Mouse (Mus musculus) central nervous system, embryonic 14 days (tissue): ENCODE data around the gene Rgl2. TPM values are rescaled to one million over a fixed set of nuclear protein-coding genes. Genes with fewer than 3 reads are reported as not detected.

Source experiments
- polyA plus RNA-seq: library from polyadenylated mRNA; depleted of rRNA; stranded (reverse); fragments of >200 nt; gene quantifications from 2 replicates; pipeline ENCODE4 v1.2.3, GENCODE M21; 2012; rRNA removed

Rgl2 gene
- 230 and 252 TPM in 2 replicates for polyA plus RNA-seq

GRCm38 (mm10) chr17:33929371-33930279, at the start of gene Rgl2:
Rgl2 (plus strand) TSS chr17:33929543.

GRCm38 (mm10) chr17:33890533-33891059, 38.7 kb upstream of the Rgl2 start, which contains the start of gene Kifc1:
Kifc1 (minus strand) TSS chr17:33890661.

GRCm38 (mm10) chr17:33904835-33905234, 24.5 kb upstream of the Rgl2 start, which contains the start of gene Platr17:
Platr17 (plus strand) TSS chr17:33905135.

GRCm38 (mm10) chr17:33909077-33909868, 20.1 kb upstream of the Rgl2 start, which contains the start of gene Daxx:
Daxx (plus strand) TSS chr17:33909414.

GRCm38 (mm10) chr17:33915671-33916250, 13.6 kb upstream of the Rgl2 start, which contains the start of the genes Tapbp and Zbtb22:
Tapbp (plus strand) TSS chr17:33915899.
Zbtb22 (plus strand) TSS chr17:33915904.

GRCm38 (mm10) chr17:33940206-33940805, 11.0 kb downstream of the Rgl2 start, which contains the start of the genes Pfdn6 and Wdr46:
Pfdn6 (minus strand) TSS chr17:33940343.
Wdr46 (plus strand) TSS chr17:33940660.

GRCm38 (mm10) chr17:33951021-33951946, 21.9 kb downstream of the Rgl2 start, which contains the start of gene B3galt4:
B3galt4 (minus strand) TSS chr17:33951488.

GRCm38 (mm10) chr17:33955555-33956214, 26.3 kb downstream of the Rgl2 start, which contains the start of the genes Vps52 and Rps18:
Vps52 (plus strand) TSS chr17:33955812.
Rps18 (minus strand) TSS chr17:33956001.

Other genes starting within 250 kb of the Rgl2 start
- 346 and 372 TPM in 2 replicates for gene Hnrnpm, start 242.7 kb upstream of the Rgl2 start, polyA plus RNA-seq
- gene March2, start 210.9 kb upstream of the Rgl2 start, polyA plus RNA-seq = 54.7 and 54.9 TPM in 2 replicates
- 492 and 498 TPM in 2 replicates for gene Rab11b, start 169.0 kb upstream of the Rgl2 start, polyA plus RNA-seq
- 8.6 and 13.8 TPM in 2 replicates for gene Angptl4, start 147.7 kb upstream of the Rgl2 start, polyA plus RNA-seq
- 60.8 and 64.1 TPM in 2 replicates for gene Kank3, start 119.0 kb upstream of the Rgl2 start, polyA plus RNA-seq
- 1,052 and 1,113 TPM in 2 replicates for gene Rps28, start 105.0 kb upstream of the Rgl2 start, polyA plus RNA-seq
- gene Ndufa7, start 105.0 kb upstream of the Rgl2 start, polyA plus RNA-seq = 340 and 356 TPM in 2 replicates
- gene Cd320, start 86.5 kb upstream of the Rgl2 start, polyA plus RNA-seq = 41.3 and 46.5 TPM in 2 replicates
- not detected in 2 replicates for gene Gm7029, start 55.7 kb upstream of the Rgl2 start, polyA plus RNA-seq
- gene Kifc1, start 38.9 kb upstream of the Rgl2 start, polyA plus RNA-seq = 32.6 and 40.9 TPM in 2 replicates
- 0.25 and 0.29 TPM in 2 replicates for gene Platr17, start 24.4 kb upstream of the Rgl2 start, polyA plus RNA-seq
- gene Daxx, start 20.1 kb upstream of the Rgl2 start, polyA plus RNA-seq = 46.3 and 50.1 TPM in 2 replicates
- gene Tapbp, start 13.6 kb upstream of the Rgl2 start, polyA plus RNA-seq = 13.9 and 20.8 TPM in 2 replicates
- gene Zbtb22, start 13.6 kb upstream of the Rgl2 start, polyA plus RNA-seq = 34.5 and 40.6 TPM in 2 replicates
- 113 and 115 TPM in 2 replicates for gene Pfdn6, start 10.8 kb downstream of the Rgl2 start, polyA plus RNA-seq
- 27.4 and 27.8 TPM in 2 replicates for gene Wdr46, start 11.1 kb downstream of the Rgl2 start, polyA plus RNA-seq
- 9.3 and 9.5 TPM in 2 replicates for gene B3galt4, start 21.9 kb downstream of the Rgl2 start, polyA plus RNA-seq
- gene Vps52, start 26.3 kb downstream of the Rgl2 start, polyA plus RNA-seq = 63.4 and 64.7 TPM in 2 replicates
- 1,006 and 1,081 TPM in 2 replicates for gene Rps18, start 26.5 kb downstream of the Rgl2 start, polyA plus RNA-seq
- gene H2-K1, start 70.8 kb downstream of the Rgl2 start, polyA plus RNA-seq = 27.6 and 29.7 TPM in 2 replicates
- 62.7 and 65.1 TPM in 2 replicates for gene Ring1, start 95.1 kb downstream of the Rgl2 start, polyA plus RNA-seq
- gene H2-Ke6, start 98.5 kb downstream of the Rgl2 start, polyA plus RNA-seq = 115 and 118 TPM in 2 replicates
- 113 and 136 TPM in 2 replicates for gene Slc39a7, start 102.1 kb downstream of the Rgl2 start, polyA plus RNA-seq
- 88.3 and 91.0 TPM in 2 replicates for gene Rxrb, start 102.3 kb downstream of the Rgl2 start, polyA plus RNA-seq
- gene Col11a2, start 109.9 kb downstream of the Rgl2 start, polyA plus RNA-seq = 13.9 and 70.2 TPM in 2 replicates
- 0.15 and 0.29 TPM in 2 replicates for gene H2-Oa, start 162.8 kb downstream of the Rgl2 start, polyA plus RNA-seq
- 10.2 and 10.5 TPM in 2 replicates for gene H2-DMa, start 190.0 kb downstream of the Rgl2 start, polyA plus RNA-seq
- 206 and 231 TPM in 2 replicates for gene Brd2, start 193.1 kb downstream of the Rgl2 start, polyA plus RNA-seq
- 0.15 and 0.29 TPM in 2 replicates for gene H2-DMb2, start 213.8 kb downstream of the Rgl2 start, polyA plus RNA-seq
- 1.0 and 1.9 TPM in 2 replicates for gene H2-DMb1, start 223.5 kb downstream of the Rgl2 start, polyA plus RNA-seq